Mouse (Mus musculus) pancreas, adult 10 weeks (tissue): ENCODE results near the gene Csta1. TPM values are rescaled to one million over a fixed set of nuclear protein-coding genes. Genes with fewer than 3 reads are reported as not detected.

ENCODE experiments used
- polyA plus RNA-seq: library from polyadenylated mRNA; stranded (reverse); fragments of 350-450 nt; fragmentation: Illumina TruSeq; extraction: RNeasy Lipid Tissue Mini Kit (QIAGEN cat#74804); gene quantifications from one replicate; pipeline ENCODE4 v1.2.3, GENCODE M21; 2015; ENCODE audit warnings: low read depth, low replicate concordance; ENCODE audit not compliant: insufficient read depth

Csta1 gene
- polyA plus RNA-seq: not detected

DNA sequence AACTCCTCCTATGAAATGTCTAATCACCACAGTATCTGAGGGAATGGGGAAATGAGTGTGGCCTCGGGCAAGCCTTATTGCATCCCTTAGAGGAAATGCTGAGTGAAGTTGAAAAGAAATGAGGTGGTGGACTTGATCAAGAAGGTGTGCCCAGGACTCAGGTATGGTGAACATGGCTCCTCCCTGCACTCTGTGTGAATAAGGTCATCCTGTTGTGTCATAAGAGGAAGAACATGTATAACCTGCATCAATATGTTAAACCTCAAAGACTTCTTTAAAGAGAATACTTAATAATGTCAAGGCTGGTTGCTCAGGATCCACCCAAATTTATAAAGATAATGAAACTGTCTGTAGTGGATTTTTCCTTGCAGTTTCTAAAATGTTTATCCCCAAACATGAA lies at the start of gene Csta1:
Csta1 (minus strand) TSS at position 101 of the 400 bp plus-strand sequence.

DNA sequence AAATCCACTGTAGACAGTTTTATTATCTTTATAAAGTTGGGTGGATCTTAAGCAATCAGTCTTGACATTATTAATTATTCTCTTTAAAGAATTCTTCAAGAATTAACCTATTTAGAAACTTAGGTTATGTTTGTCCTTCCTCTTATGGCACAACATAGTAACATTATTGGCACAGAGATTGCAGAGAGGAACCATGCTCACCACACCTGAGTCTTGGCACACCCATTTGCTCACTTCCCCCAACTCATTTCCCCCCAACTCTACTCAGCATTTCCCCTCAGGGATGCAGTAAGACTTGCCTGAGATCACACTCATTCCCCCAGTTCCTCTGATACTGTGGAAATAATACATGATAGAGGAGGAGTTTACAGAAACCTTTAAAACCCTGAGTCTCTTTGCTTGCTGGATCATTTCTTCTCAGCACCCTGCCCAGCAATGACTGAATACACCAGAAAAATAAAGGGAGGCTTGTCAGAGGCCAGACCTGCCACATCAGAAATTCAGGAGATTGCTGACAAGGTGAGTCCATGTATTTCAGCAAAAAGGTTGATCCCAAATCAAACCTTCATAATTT lies 25.4 kb upstream of the Csta1 start, which contains the start of gene Stfa2l1:
Stfa2l1 (plus strand) TSS at position 410 of the 574 bp plus-strand sequence.

DNA sequence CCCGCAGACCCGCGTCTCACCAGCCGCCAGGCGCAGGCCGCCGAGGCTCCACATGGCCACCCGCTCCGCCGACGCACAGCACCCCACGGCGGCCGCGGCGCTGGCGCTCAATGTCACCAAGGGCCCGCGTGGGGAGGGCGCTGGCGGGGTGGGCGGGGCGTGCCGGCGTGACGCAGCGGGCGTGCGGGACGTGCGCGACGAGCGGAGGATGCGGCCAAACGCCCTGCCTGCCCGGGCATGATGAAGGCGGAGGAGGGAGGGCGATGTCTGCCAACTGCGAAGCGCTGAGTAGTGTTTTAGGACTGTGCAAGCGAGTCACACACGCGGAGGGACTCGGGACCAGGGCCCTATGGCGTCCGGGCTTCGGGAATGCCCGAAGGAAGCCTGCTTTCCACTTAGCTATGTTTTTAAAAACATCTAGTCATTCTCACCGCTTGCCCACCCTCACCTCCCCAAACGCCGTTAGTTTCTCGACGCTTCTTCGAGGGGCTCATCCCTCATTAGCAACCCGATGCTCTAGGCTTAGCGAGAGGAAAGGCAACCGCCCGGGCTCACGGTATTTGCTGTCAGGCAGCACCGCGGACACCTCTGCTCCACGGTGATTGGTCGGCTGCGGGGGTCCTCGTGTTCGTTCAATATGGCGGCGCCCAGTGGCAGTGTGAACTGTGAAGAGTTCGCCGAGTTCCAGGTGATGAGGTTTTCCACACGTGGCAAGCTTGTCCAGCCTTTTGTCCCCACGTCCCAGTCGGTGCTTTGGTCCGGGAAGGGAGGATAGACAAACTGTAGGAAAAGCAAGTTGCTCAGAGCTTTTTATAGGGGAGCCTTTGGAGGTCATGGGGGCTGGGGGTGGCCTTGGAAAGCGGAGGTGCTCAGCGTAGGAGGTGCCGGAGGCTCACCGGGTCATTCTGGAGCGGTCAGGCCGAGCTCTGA lies 59.3 kb downstream of the Csta1 start, which contains the start of the genes Fam162a and Ccdc58:
Fam162a (minus strand) TSS at position 145 of the 930 bp plus-strand sequence.
Ccdc58 (plus strand) TSS at position 236 of the 930 bp plus-strand sequence.

Other genes starting within 250 kb of the Csta1 start
- gene Parp9, start 192.8 kb downstream of the Csta1 start, polyA plus RNA-seq: 3.7 TPM
- gene Dtx3l, start 192.1 kb downstream of the Csta1 start, polyA plus RNA-seq: 2.1 TPM
- 5.1 TPM for gene Kpna1, start 152.5 kb downstream of the Csta1 start, polyA plus RNA-seq
- gene Wdr5b, start 90.1 kb downstream of the Csta1 start, polyA plus RNA-seq: 1.8 TPM
- 19.9 TPM for gene Fam162a, start 59.6 kb downstream of the Csta1 start, polyA plus RNA-seq
- gene Ccdc58, start 59.6 kb downstream of the Csta1 start, polyA plus RNA-seq: 19.4 TPM
- not detected for gene Stfa2l1, start 25.6 kb upstream of the Csta1 start, polyA plus RNA-seq
- gene Gm5483, start 53.0 kb upstream of the Csta1 start, polyA plus RNA-seq: not detected
- gene Gm5416, start 79.2 kb upstream of the Csta1 start, polyA plus RNA-seq: not detected
- gene 2010005H15Rik, start 90.2 kb upstream of the Csta1 start, polyA plus RNA-seq: not detected
- gene Stfa1, start 145.7 kb upstream of the Csta1 start, polyA plus RNA-seq: not detected
- gene BC117090, start 203.1 kb upstream of the Csta1 start, polyA plus RNA-seq: not detected
- gene BC100530, start 236.5 kb upstream of the Csta1 start, polyA plus RNA-seq: not detected